Comparison of ENCODE assay signal across 26 mouse cellular contexts in the genomic region with DNA sequence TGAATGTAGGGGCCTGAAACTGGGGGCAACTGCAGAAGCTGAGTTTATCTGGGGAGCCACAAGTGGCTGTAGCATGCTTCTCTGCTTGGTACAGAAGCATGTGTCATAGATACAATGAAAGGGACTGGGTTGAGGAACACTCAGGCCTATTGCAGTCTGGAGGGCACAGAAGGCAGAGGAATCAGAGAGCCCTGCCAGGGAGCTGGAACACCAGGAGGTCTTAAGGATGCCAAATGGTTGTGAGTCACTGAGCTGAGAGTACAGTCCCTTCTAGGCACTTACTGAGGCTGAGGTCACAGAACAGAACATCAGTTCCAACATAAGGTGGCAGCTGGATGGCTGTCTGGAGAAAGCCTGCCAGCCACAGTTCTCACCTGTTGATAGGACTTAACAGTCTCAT.
DNase-seq lines count a peak whose midpoint lies in the region; ATAC-seq and TF ChIP-seq lines count a peak whose summit lies in the region.
"Had no signal": no experiment of that assay in that cellular context is flagged by ENCODE, and none has a peak within 500 bp of the region (broad histone marks: within the 10 kb centered on the region; RNA-seq: fewer than 3 reads in every experiment).

No protein-coding gene starts in this region.

- H3K36me3 ChIP-seq in stomach, postnatal 0 days (ENCODE audit: control insufficient read depth, insufficient read depth, low read length) = no peaks in the 10 kb centered on the region
- H3K36me3 ChIP-seq: embryonic facial prominence, embryonic 10.5 days; forebrain, embryonic 10.5 days; heart, embryonic 10.5 days; hindbrain, embryonic 15.5 days; limb, embryonic 13.5 days; liver, embryonic 13.5 days; midbrain, embryonic 13.5 days; stomach, embryonic 15.5 days had no signal

- intact Hi-C loops in gastrocnemius, adult 2 months (cut with DNase I) = no loop called here

- no peak overlapping the region for H3K9ac ChIP-seq in stomach, postnatal 0 days (ENCODE audit: low read length)
- H3K9ac ChIP-seq: forebrain, postnatal 0 days; hindbrain, embryonic 15.5 days; limb, embryonic 13.5 days; liver, embryonic 13.5 days; lung, embryonic 14.5 days; midbrain, embryonic 13.5 days; stomach, embryonic 15.5 days had no signal

- H3K4me1 ChIP-seq in stomach, postnatal 0 days (replicated peaks; ENCODE audit: control insufficient read depth, insufficient read depth) = no peaks in the 10 kb centered on the region
- H3K4me1 ChIP-seq: liver, embryonic 13.5 days; megakaryocyte, embryonic 14.5 days; stomach, embryonic 15.5 days had no signal

- no peak overlapping the region for H3K27ac ChIP-seq in gastrocnemius, adult 2 months
- no peak overlapping the region for H3K27ac ChIP-seq in stomach, postnatal 0 days (replicated peaks)
- H3K27ac ChIP-seq: embryonic facial prominence, embryonic 10.5 days; forebrain, embryonic 10.5 days; heart, embryonic 10.5 days; hindbrain, embryonic 15.5 days; kidney, postnatal 0 days; limb, embryonic 13.5 days; liver, embryonic 13.5 days; stomach, embryonic 15.5 days had no signal

- no peaks in the 10 kb centered on the region for H3K27me3 ChIP-seq in stomach, postnatal 0 days (ENCODE audit: control insufficient read depth, insufficient read depth, low read length)
- H3K27me3 ChIP-seq: hindbrain, embryonic 15.5 days; limb, embryonic 13.5 days; liver, embryonic 13.5 days; megakaryocyte, embryonic 14.5 days; midbrain, embryonic 13.5 days; stomach, embryonic 15.5 days had no signal

- DNase-seq in gastrocnemius, adult 2 months = peak; percentile 28
- DNase-seq in gastrocnemius, adult 8-10 months (ENCODE audit: low spot score in 2 of 2) = no peak
- DNase-seq in adrenal gland, postnatal 14 days = peak; percentile 10
- peak; percentile 66 for DNase-seq in cerebellum, adult 11-12 months
- DNase-seq in cerebellum, postnatal 10 days = peak; percentile 61 to 63
- no peak for DNase-seq in adipocyte (ENCODE audit: low spot score)
- no peak for DNase-seq in stomach, postnatal 0 days (ENCODE audit: low spot score)
- DNase-seq: B cell, adult 2 months; forebrain, postnatal 0 days; kidney, adult 2 months; liver, embryonic 13.5 days; lung, embryonic 14.5 days; lung, postnatal 36 days; thymus, adult 18-20 months; thymus, postnatal 4 days had no signal

- ATAC-seq in stomach, postnatal 0 days (ENCODE audit: low FRiP score, low TSS enrichment) = no peak
- ATAC-seq in erythroid progenitor cell, adult 5-6 weeks (replicated peaks; ENCODE audit: low FRiP score, poor library complexity, severe bottlenecking) = no peak
- ATAC-seq: activated CD4-positive, CD25-positive, alpha-beta regulatory T cell, adult 4 months; forebrain, postnatal 0 days had no signal

- no peak overlapping the region for H3K4me2 ChIP-seq in stomach, postnatal 0 days (replicated peaks; ENCODE audit: low read depth)
- H3K4me2 ChIP-seq: hindbrain, embryonic 15.5 days; limb, embryonic 13.5 days; liver, embryonic 13.5 days; lung, embryonic 14.5 days; midbrain, embryonic 13.5 days; stomach, embryonic 15.5 days had no signal

- no peak for TF ChIP-seq CTCF in gastrocnemius, adult 2 months (IDR thresholded peaks at IDR 0.05)
- TF ChIP-seq CTCF in stomach, postnatal 0 days (IDR thresholded peaks at IDR 0.05; ENCODE audit: low read depth) = no peak

- TF ChIP-seq EP300 in stomach, postnatal 0 days (optimal IDR thresholded peaks at IDR 0.05) = no peak

- H3K9me3 ChIP-seq in stomach, postnatal 0 days (ENCODE audit: control insufficient read depth, low read length) = no peaks in the 10 kb centered on the region
- H3K9me3 ChIP-seq: embryonic facial prominence, embryonic 10.5 days; forebrain, embryonic 10.5 days; heart, embryonic 10.5 days; hindbrain, embryonic 15.5 days; limb, embryonic 13.5 days; stomach, embryonic 15.5 days had no signal

- H3K4me3 ChIP-seq in gastrocnemius, adult 2 months = no peak overlapping the region
- H3K4me3 ChIP-seq in stomach, postnatal 0 days (ENCODE audit: low read depth, low read length) = no peak overlapping the region
- H3K4me3 ChIP-seq: embryonic facial prominence, embryonic 10.5 days; forebrain, embryonic 10.5 days; heart, embryonic 10.5 days; hindbrain, embryonic 15.5 days; limb, embryonic 13.5 days; liver, embryonic 13.5 days; megakaryocyte, embryonic 14.5 days; midbrain, embryonic 13.5 days; stomach, embryonic 15.5 days had no signal

Comparison
In these comparisons a context has a peak if more than half of its experiments do, and no peak if none do; other contexts are left out.
1. DNase-seq: peak in gastrocnemius, adult 2 months (single experiment), adrenal gland, postnatal 14 days (single experiment), cerebellum, adult 11-12 months (single experiment) and cerebellum, postnatal 10 days (2 of 2); none in gastrocnemius, adult 8-10 months (0 of 2), adipocyte (single experiment) and stomach, postnatal 0 days (single experiment).